Mouse (Mus musculus) liver, postnatal 0 days (tissue): ENCODE data around the gene Zc3h6. TPM values are rescaled to one million over a fixed set of nuclear protein-coding genes. Genes with fewer than 3 reads are reported as not detected.
A peak's percentile ranks its signal among the peaks of the same experiment; 100 is the strongest.

Experiments
- ATAC-seq: fragments of 200-750 bp; cut with Nextera tagmentation; 2 replicates; pipeline ENCODE4 v1.8.0; 2017; ENCODE audit warnings: mild to moderate bottlenecking, moderate library complexity
- DNase-seq: peaks from one replicate; pipeline ENCODE4 v3.0.0-alpha.2; 2016
- H3K27ac ChIP-seq: fragments of 300-500 bp; sonication (generic); 2 replicates; pipeline ENCODE4 v1.5.1; 2014; ENCODE audit warnings: antibody characterized with exemption, moderate library complexity, mild to moderate bottlenecking, low read depth
- H3K27me3 ChIP-seq: fragments of 300-500 bp; sonication (generic); 2 replicates; pipeline ENCODE4 v1.6.1; 2014; ENCODE audit warnings: low read length, control low read depth, mixed read lengths; ENCODE audit not compliant: insufficient read depth
- H3K36me3 ChIP-seq: fragments of 300-500 bp; sonication (generic); replicated peaks from 2 replicates; pipeline ENCODE4 v1.6.1; 2014; ENCODE audit warnings: mild to moderate bottlenecking, control low read depth, low read length, moderate library complexity, mixed read lengths; ENCODE audit not compliant: insufficient read depth
- H3K4me1 ChIP-seq: fragments of 300-500 bp; sonication (generic); 2 replicates; pipeline ENCODE4 v1.6.1; 2014; ENCODE audit warnings: antibody characterized with exemption, mild to moderate bottlenecking, control low read depth; ENCODE audit not compliant: insufficient read depth
- H3K4me2 ChIP-seq: fragments of 300-500 bp; sonication (generic); 2 replicates; pipeline ENCODE4 v1.6.1; 2014; ENCODE audit warnings: low read depth, mild to moderate bottlenecking, low read length, moderate library complexity, mixed read lengths
- H3K4me3 ChIP-seq: fragments of 300-500 bp; sonication (generic); 2 replicates; pipeline ENCODE4 v1.5.1; 2014; ENCODE audit warnings: low read depth, low read length
- H3K9ac ChIP-seq: fragments of 300-500 bp; sonication (generic); replicated peaks from 2 replicates; pipeline ENCODE4 v1.6.1; 2014; ENCODE audit warnings: mild to moderate bottlenecking, moderate library complexity
- H3K9me3 ChIP-seq: fragments of 300-500 bp; sonication (generic); 2 replicates; pipeline ENCODE4 v1.6.1; 2016; ENCODE audit warnings: mild to moderate bottlenecking, control low read depth, low read length, mixed read lengths
- CTCF ChIP-seq: sonication (generic); IDR thresholded peaks from 2 replicates; pipeline ENCODE4 v1.5.1; 2016; ENCODE audit warnings: antibody characterized with exemption, low read depth
- EP300 ChIP-seq: IDR thresholded peaks from 2 replicates; pipeline ENCODE4 v1.6.1; 2016; ENCODE audit warnings: antibody characterized with exemption, low read depth, mild to moderate bottlenecking
- WGBS: fragments of 180-500 bp; shearing (Covaris S2); extraction: QIAGEN DNeasy Blood & Tissue Kit; methylation state at CpG from one replicate; pipeline ENCODE4 v1.1.7; 2014; ENCODE audit not compliant: insufficient replicate concordance; 5-methylcytosine and 5-hydroxymethylcytosine counted together
- polyA plus RNA-seq: library from polyadenylated mRNA; unstranded; fragments of >200 nt; fragmentation: Nextera tagmentation; extraction: Ambion mirVana; gene quantifications from 2 replicates; pipeline ENCODE4 v1.2.1, GENCODE M21; 2015

The Zc3h6 gene
- polyA plus RNA-seq, 1 experiment from 2014 or later, result 0.97 TPM

DNA sequence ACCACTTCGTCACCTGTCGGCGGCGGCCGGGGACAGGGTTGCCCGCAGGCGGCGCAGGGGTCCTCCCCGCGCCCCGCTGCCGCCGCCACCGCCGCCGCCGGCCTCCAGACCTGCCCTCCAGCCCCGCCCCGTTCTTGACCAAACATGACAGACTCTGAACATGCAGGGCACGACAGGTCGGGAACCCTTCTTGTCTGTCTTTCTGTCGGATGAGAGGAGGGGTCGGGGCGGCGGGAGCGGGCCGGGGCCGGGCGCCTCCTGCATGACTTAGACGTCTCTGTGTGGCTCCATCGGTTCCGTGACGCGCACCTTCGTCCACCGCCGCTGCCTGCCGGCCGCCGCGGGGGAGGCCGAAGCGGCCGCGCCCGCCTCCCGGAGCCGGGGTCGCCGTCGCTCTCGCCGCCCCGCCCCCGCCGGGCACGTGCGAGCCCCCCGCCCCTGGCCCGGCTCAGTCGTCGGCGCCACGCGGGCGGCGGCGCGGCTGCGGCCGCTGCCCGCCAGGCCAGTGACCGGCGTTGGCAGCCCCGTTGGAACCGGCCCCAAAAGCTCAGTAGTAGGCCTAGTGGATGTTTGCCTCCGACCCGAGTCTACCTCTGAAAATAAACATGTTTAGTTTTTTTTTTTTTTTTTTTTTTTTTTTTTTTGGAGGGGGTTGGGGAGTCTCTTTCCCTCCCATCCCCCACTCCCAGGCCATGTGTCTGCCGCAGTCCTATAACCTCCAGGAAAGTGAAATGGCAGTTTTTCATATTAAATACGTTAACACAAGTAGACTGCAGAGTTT lies 649 bp downstream of the Zc3h6 start, which contains the start of gene Gm10762:
Gm10762 (minus strand) TSS at position 65 of the 781 bp plus-strand sequence.
- peak within 1 kb of the TSS; percentile 72 for H3K4me2 ChIP-seq
- peak within 1 kb of the TSS; percentile 99 for H3K27ac ChIP-seq
- under 1% methylated on average over 62 of the region's 80 CpGs for WGBS
- peak within 1 kb of the TSS; percentile 86 for H3K4me3 ChIP-seq
- ATAC-seq (peak; percentile 77), DNase-seq (peak; percentile 87)
- peak within 1 kb of the TSS; percentile 94 for H3K9ac ChIP-seq
- peaks cover 7% of the 10 kb centered on the region; the same call in 1 of the 2 replicates for H3K4me1 ChIP-seq
- H3K36me3 ChIP-seq, result no peaks in the 10 kb centered on the region
- no peak for TF ChIP-seq EP300
- no peak for TF ChIP-seq CTCF
- H3K27me3 ChIP-seq, result no peaks in the 10 kb centered on the region
- H3K9me3 ChIP-seq, result no peaks in the 10 kb centered on the region

DNA sequence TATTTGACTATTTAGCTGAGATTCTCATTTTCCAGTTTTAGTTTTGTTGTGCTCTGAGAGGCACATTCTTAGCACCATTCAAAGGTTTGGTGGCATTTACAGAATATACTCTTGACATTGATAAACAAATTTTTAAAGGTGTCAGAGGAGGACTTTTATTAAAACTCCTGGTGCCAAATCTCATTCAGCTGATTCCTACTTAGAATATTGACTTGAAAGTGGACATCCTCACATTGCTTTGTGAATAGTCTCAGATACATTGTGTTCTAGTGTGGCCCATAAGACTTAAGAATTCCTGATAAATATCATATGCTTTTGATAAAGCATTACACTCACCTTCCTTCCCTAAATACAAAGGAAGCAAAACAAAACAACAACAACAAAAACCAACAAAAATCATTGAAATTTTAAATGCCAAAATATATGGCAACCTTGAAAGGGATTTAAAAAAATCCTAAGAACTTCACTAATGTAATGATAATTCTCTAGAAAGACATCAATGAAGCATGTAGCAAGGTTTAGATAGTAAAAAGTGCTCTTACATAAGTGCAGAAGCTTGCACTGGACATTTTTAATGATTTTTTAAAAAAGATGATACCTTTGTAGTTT lies 1.4 kb downstream of the Zc3h6 start:
- no peaks in the 10 kb centered on the region for H3K9me3 ChIP-seq
- TF ChIP-seq CTCF (no peak), EP300 (no peak)
- H3K27ac ChIP-seq, result peak overlapping the region; percentile 99; the same call in 1 of the 2 replicates
- H3K4me2 ChIP-seq, result peak overlapping the region; percentile 72
- no peaks in the 10 kb centered on the region for H3K27me3 ChIP-seq
- no peaks in the 10 kb centered on the region for H3K36me3 ChIP-seq
- H3K9ac ChIP-seq, result peak overlapping the region; percentile 94
- no peak for ATAC-seq
- peaks cover 7% of the 10 kb centered on the region; the same call in 1 of the 2 replicates for H3K4me1 ChIP-seq
- DNase-seq, result no peak
- H3K4me3 ChIP-seq, result peak overlapping the region; percentile 86

DNA sequence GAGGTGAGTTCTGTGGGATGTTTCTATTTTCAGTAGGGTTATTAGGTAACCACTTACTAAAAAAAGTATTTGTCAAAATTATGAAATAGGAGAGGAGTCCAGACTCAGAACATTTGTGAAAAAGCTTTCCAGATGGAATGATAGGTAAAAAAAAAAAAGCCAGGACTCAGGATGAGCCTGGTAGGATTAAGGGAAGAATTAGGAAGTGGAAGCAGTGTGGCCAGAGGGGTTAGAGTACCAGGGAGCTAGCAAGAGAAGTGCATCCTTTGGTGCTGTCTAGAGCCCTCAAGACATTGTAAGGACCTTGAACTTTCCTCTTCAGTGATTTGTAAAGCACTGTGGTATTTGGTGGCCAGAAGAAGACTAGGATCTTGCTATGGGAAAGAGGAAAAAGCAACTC lies 5.1 kb downstream of the Zc3h6 start:
- no peaks in the 10 kb centered on the region for H3K27me3 ChIP-seq
- H3K4me1 ChIP-seq, result peaks cover 5% of the 10 kb centered on the region; the same call in 1 of the 2 replicates
- TF ChIP-seq EP300, result no peak
- no peak for TF ChIP-seq CTCF
- H3K27ac ChIP-seq, result no peak overlapping the region
- ATAC-seq, result no peak
- no peak for DNase-seq
- no peak overlapping the region for H3K9ac ChIP-seq
- H3K4me3 ChIP-seq, result no peak overlapping the region
- no peaks in the 10 kb centered on the region for H3K36me3 ChIP-seq
- H3K4me2 ChIP-seq, result no peak overlapping the region
- no peaks in the 10 kb centered on the region for H3K9me3 ChIP-seq

DNA sequence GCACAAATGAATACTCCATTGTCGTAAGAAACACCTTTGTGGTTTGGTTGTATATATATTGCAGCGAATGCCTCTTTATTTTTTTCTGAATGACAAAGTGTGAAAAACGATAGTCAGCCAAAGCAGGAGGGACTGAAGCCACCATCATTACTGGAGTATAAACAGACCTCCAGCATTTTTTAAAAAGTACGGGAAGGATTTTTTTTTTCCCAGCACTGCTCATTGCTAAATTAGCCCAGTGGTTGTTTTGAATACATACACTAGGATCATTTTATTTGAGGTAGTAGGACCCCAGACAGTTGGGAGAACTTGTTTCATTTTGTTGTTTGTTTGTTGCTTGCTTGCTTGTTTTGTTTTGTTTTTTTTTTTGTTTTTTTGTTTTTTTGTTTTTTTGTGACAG lies 8.4 kb downstream of the Zc3h6 start:
- ATAC-seq, result no peak
- no peaks in the 10 kb centered on the region for H3K9me3 ChIP-seq
- TF ChIP-seq CTCF, result no peak
- TF ChIP-seq EP300, result no peak
- no peak for DNase-seq
- WGBS, result 80% methylated on average over 4 of the region's 4 CpGs
- H3K27ac ChIP-seq, result no peak overlapping the region
- H3K4me3 ChIP-seq, result no peak overlapping the region
- H3K36me3 ChIP-seq, result no peaks in the 10 kb centered on the region
- no peak overlapping the region for H3K4me2 ChIP-seq
- H3K9ac ChIP-seq, result no peak overlapping the region
- H3K27me3 ChIP-seq, result no peaks in the 10 kb centered on the region
- H3K4me1 ChIP-seq, result 0 out of 2 replicates have a peak, but pooled peaks cover 3% of the 10 kb centered on the region

DNA sequence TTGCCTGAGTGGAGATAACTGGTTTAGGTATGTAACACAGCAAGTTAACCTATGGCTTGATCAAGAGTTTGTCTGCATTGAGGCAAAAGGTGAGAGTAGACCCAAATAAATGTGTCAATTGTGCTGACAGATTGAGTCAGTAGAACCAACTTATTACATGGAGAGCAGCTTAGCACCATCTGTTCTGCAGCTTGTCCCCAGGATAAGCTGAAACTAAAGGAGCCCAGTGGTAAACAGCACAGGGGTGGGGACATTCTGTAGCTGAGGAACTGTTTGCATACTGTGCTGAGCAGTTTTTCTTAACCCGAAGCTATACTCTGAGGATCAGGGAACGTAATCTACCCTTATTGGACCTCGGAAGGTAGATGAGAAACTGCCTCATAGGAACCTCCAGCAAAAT lies 17.5 kb downstream of the Zc3h6 start:
- ATAC-seq, result no peak
- Histone ChIP-seq H3K4me3 (no peak overlapping the region), H3K27ac (no peak overlapping the region), H3K4me2 (no peak overlapping the region), H3K4me1 (no peaks in the 10 kb centered on the region), H3K27me3 (no peaks in the 10 kb centered on the region), H3K9me3 (no peaks in the 10 kb centered on the region), H3K9ac (no peak overlapping the region), H3K36me3 (no peaks in the 10 kb centered on the region)
- 74% methylated on average over 3 of the region's 3 CpGs for WGBS
- DNase-seq, result no peak
- TF ChIP-seq CTCF (no peak), EP300 (no peak)

DNA sequence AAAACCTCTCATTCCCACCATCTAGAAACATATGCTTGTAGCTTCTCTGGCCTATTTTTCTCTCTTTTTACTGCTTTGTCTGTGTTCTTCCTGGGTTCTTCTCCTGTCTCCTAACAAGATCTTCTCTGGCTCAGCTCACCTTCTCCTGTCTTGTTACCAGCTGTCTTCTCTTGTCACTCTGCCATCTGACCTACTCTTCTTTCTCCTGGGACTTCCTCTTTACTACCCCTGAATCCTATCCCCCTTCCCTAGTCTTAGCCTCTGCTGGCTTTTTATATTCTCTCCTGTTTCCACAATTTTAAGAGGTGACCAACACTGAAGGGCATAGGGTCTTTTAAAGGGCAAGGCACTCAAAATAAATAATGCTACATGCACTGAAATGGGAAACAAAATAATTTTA lies 37.7 kb downstream of the Zc3h6 start:
- H3K4me1 ChIP-seq, result no peaks in the 10 kb centered on the region
- no peak overlapping the region for H3K4me3 ChIP-seq
- TF ChIP-seq EP300 (no peak), CTCF (no peak)
- H3K9me3 ChIP-seq, result no peaks in the 10 kb centered on the region
- no peaks in the 10 kb centered on the region for H3K36me3 ChIP-seq
- H3K27me3 ChIP-seq, result no peaks in the 10 kb centered on the region
- H3K4me2 ChIP-seq, result no peak overlapping the region
- H3K27ac ChIP-seq, result no peak overlapping the region
- no peak for DNase-seq
- no peak for ATAC-seq
- H3K9ac ChIP-seq, result no peak overlapping the region
